In genomic region chr7:16945419-16945818, GRCm38 (mm10) we compare ENCODE assay signal across 10 mouse cellular contexts. TPM values are rescaled to one million over a fixed set of nuclear protein-coding genes. Genes with fewer than 3 reads are reported as not detected.
DNase-seq lines count a peak whose midpoint lies in the region; ATAC-seq and TF ChIP-seq lines count a peak whose summit lies in the region.
"Had no signal": no experiment of that assay in that cellular context is flagged by ENCODE, and none has a peak within 500 bp of the region (broad histone marks: within the 10 kb centered on the region; RNA-seq: fewer than 3 reads in every experiment).

No protein-coding gene starts in this region.

- H3K4me1 ChIP-seq in ES-Bruce4 (ENCODE audit: control insufficient read depth, insufficient read depth, low read length): peaks cover 2% of the 10 kb centered on the region
- peaks cover 71% of the 10 kb centered on the region for H3K4me1 ChIP-seq in forebrain, embryonic 12.5 days
- peaks cover 54% of the 10 kb centered on the region for H3K4me1 ChIP-seq in limb, embryonic 12.5 days (replicated peaks)

- no peak overlapping the region for H3K27ac ChIP-seq in gastrocnemius, adult 2 months
- no peak overlapping the region for H3K27ac ChIP-seq in ES-Bruce4 (ENCODE audit: insufficient read depth, low read length)
- H3K27ac ChIP-seq in forebrain, embryonic 12.5 days: 0 out of 2 replicates have a peak overlapping the region, but pooled peaks have one; percentile 42
- no peak overlapping the region for H3K27ac ChIP-seq in limb, embryonic 12.5 days
- H3K27ac ChIP-seq: macrophage had no signal

- H3K4me3 ChIP-seq in gastrocnemius, adult 2 months: peak overlapping the region; percentile 75; the same call in 1 of the 2 replicates
- H3K4me3 ChIP-seq in ES-Bruce4 (ENCODE audit: low read depth, low read length): peak overlapping the region; percentile 72
- peak overlapping the region; percentile 52 for H3K4me3 ChIP-seq in forebrain, embryonic 12.5 days (replicated peaks)
- H3K4me3 ChIP-seq in limb, embryonic 12.5 days (replicated peaks): peak overlapping the region; percentile 62

- no peaks in the 10 kb centered on the region for H3K36me3 ChIP-seq in ES-Bruce4 (ENCODE audit: control insufficient read depth, insufficient read depth, low read length, poor library complexity, severe bottlenecking)
- no peaks in the 10 kb centered on the region for H3K36me3 ChIP-seq in forebrain, embryonic 12.5 days (replicated peaks)
- no peaks in the 10 kb centered on the region for H3K36me3 ChIP-seq in limb, embryonic 12.5 days

- ATAC-seq in forebrain, embryonic 12.5 days (ENCODE audit: low FRiP score): no peak
- no peak for ATAC-seq in limb, embryonic 12.5 days (ENCODE audit: insufficient number of reproducible peaks, insufficient read depth, low FRiP score, low TSS enrichment, low read depth)
- ATAC-seq in erythroid progenitor cell, adult 5-6 weeks (replicated peaks; ENCODE audit: low FRiP score, poor library complexity, severe bottlenecking): no peak

- H3K27me3 ChIP-seq in ES-Bruce4 (ENCODE audit: control insufficient read depth, insufficient read depth, low read length, poor library complexity, severe bottlenecking): no peaks in the 10 kb centered on the region
- H3K27me3 ChIP-seq in forebrain, embryonic 12.5 days: peaks cover 49% of the 10 kb centered on the region
- H3K27me3 ChIP-seq in limb, embryonic 12.5 days: peaks cover 52% of the 10 kb centered on the region

- no peaks in the 10 kb centered on the region for H3K9me3 ChIP-seq in ES-Bruce4 (replicated peaks; ENCODE audit: control insufficient read depth, insufficient read depth, low read length, poor library complexity, severe bottlenecking)
- H3K9me3 ChIP-seq in forebrain, embryonic 12.5 days: no peaks in the 10 kb centered on the region
- H3K9me3 ChIP-seq in limb, embryonic 12.5 days: no peaks in the 10 kb centered on the region

- intact Hi-C loops in gastrocnemius, adult 2 months (cut with DNase I): no loop called here
- intact Hi-C loops in gastrocnemius, postnatal 36 days (cut with DNase I): no loop called here

- 11% methylated on average over 17 of the region's 17 CpGs for WGBS in forebrain, embryonic 12.5 days
- 12% methylated on average over 17 of the region's 17 CpGs for WGBS in limb, embryonic 12.5 days

- no peak for DNase-seq in gastrocnemius, adult 2 months
- DNase-seq in gastrocnemius, postnatal 36 days: no peak
- DNase-seq in embryo, embryonic 10 days (ENCODE audit: low spot score): no peak
- no peak for DNase-seq in ovary, adult 18-20 months (ENCODE audit: low spot score)

- TF ChIP-seq POLR2A in ES-Bruce4 (IDR thresholded peaks at IDR 0.05; ENCODE audit: insufficient read depth, low read length): no peak

- peak overlapping the region; percentile 69 for H3K4me2 ChIP-seq in forebrain, embryonic 12.5 days
- peak overlapping the region; percentile 71 for H3K4me2 ChIP-seq in limb, embryonic 12.5 days

- peak overlapping the region; percentile 46 for H3K9ac ChIP-seq in ES-Bruce4 (ENCODE audit: low read depth, poor library complexity, severe bottlenecking)
- peak overlapping the region; percentile 63 for H3K9ac ChIP-seq in forebrain, embryonic 12.5 days
- peak overlapping the region; percentile 76 for H3K9ac ChIP-seq in limb, embryonic 12.5 days (replicated peaks)

- no peak for TF ChIP-seq EP300 in ES-Bruce4 (IDR thresholded peaks at IDR 0.05; ENCODE audit: insufficient read depth, low read depth, low read length)

- TF ChIP-seq CTCF in gastrocnemius, adult 2 months (IDR thresholded peaks at IDR 0.05): no peak
- TF ChIP-seq CTCF in ES-Bruce4 (IDR thresholded peaks at IDR 0.05; ENCODE audit: low read depth, low read length): no peak

RNA-seq across cellular contexts. Expression of gene Pnmal2, which starts 0.9 kb away (rescaled TPM):
- total RNA-seq in gastrocnemius, adult 2 months (2021): under 1 TPM; 0.74 to 0.86 TPM
- total RNA-seq in gastrocnemius, postnatal 36 days (2021): 1 to 10 TPM; 1.5 to 2.2 TPM
- polyA plus RNA-seq in ES-Bruce4 (2011; ENCODE audit: insufficient read depth, insufficient read length, low read depth, missing spikeins): 1.5 and 1.6 TPM in 2 replicates
- 52.6 and 53.3 TPM in 2 replicates for polyA plus RNA-seq in forebrain, embryonic 12.5 days (2016; fragmentation: Nextera tagmentation; extraction: Ambion mirVana)
- 16.6 and 16.9 TPM in 2 replicates for polyA plus RNA-seq in limb, embryonic 12.5 days (2016; fragmentation: Nextera tagmentation; extraction: Ambion mirVana)
- not detected in 2 replicates for total RNA-seq in erythroid progenitor cell, adult 5-6 weeks (2015; ENCODE audit: low replicate concordance)
- total RNA-seq in erythroid progenitor cell, adult 5-6 weeks (2017; ENCODE audit: low replicate concordance): not detected in 2 replicates
- polyA plus RNA-seq: macrophage had no signal

RNA-seq across cellular contexts. Expression of gene Pnmal1, which starts 14.1 kb away (rescaled TPM):
- not detected for total RNA-seq in gastrocnemius, adult 2 months (2021)
- not detected for total RNA-seq in gastrocnemius, postnatal 36 days (2021)
- not detected in 2 replicates for polyA plus RNA-seq in ES-Bruce4 (2011; ENCODE audit: insufficient read depth, insufficient read length, low read depth, missing spikeins)
- polyA plus RNA-seq in forebrain, embryonic 12.5 days (2016; fragmentation: Nextera tagmentation; extraction: Ambion mirVana): 32.3 and 37.0 TPM in 2 replicates
- 1.4 and 1.5 TPM in 2 replicates for polyA plus RNA-seq in limb, embryonic 12.5 days (2016; fragmentation: Nextera tagmentation; extraction: Ambion mirVana)
- not detected in 2 replicates for total RNA-seq in erythroid progenitor cell, adult 5-6 weeks (2015; ENCODE audit: low replicate concordance)
- total RNA-seq in erythroid progenitor cell, adult 5-6 weeks (2017; ENCODE audit: low replicate concordance): not detected in 2 replicates
- polyA plus RNA-seq: C2C12, macrophage had no signal

RNA-seq across cellular contexts. Expression of gene Calm3, which starts 21.5 kb away (rescaled TPM):
- total RNA-seq in gastrocnemius, adult 2 months (2021): 100 to 1,000 TPM; 290 to 400 TPM
- total RNA-seq in gastrocnemius, postnatal 36 days (2021): 100 to 1,000 TPM; 297 to 327 TPM
- 358 and 368 TPM in 2 replicates for polyA plus RNA-seq in ES-Bruce4 (2011; ENCODE audit: insufficient read depth, insufficient read length, low read depth, missing spikeins)
- 227 and 234 TPM in 2 replicates for polyA plus RNA-seq in forebrain, embryonic 12.5 days (2016; fragmentation: Nextera tagmentation; extraction: Ambion mirVana)
- 108 and 123 TPM in 2 replicates for polyA plus RNA-seq in limb, embryonic 12.5 days (2016; fragmentation: Nextera tagmentation; extraction: Ambion mirVana)
- 131 and 141 TPM in 2 replicates for total RNA-seq in erythroid progenitor cell, adult 5-6 weeks (2015; ENCODE audit: low replicate concordance)
- total RNA-seq in erythroid progenitor cell, adult 5-6 weeks (2017; ENCODE audit: low replicate concordance): 258 and 325 TPM in 2 replicates

RNA-seq across cellular contexts. Expression of gene Gm42372, which starts 37.5 kb away (rescaled TPM):
- total RNA-seq in gastrocnemius, adult 2 months (2021): not detected
- not detected for total RNA-seq in gastrocnemius, postnatal 36 days (2021)
- polyA plus RNA-seq in ES-Bruce4 (2011; ENCODE audit: insufficient read depth, insufficient read length, low read depth, missing spikeins): 1.1 and 1.2 TPM in 2 replicates
- polyA plus RNA-seq in forebrain, embryonic 12.5 days (2016; fragmentation: Nextera tagmentation; extraction: Ambion mirVana): 1.6 and 1.7 TPM in 2 replicates
- 0.26 and 0.32 TPM in 2 replicates for polyA plus RNA-seq in limb, embryonic 12.5 days (2016; fragmentation: Nextera tagmentation; extraction: Ambion mirVana)
- total RNA-seq in erythroid progenitor cell, adult 5-6 weeks (2015; ENCODE audit: low replicate concordance): 0.72 TPM in 1 of 2 replicates, not detected in the other
- total RNA-seq in erythroid progenitor cell, adult 5-6 weeks (2017; ENCODE audit: low replicate concordance): 0.13 and 0.53 TPM in 2 replicates
- polyA plus RNA-seq: C2C12, macrophage had no signal

RNA-seq across cellular contexts. Expression of gene Ptgir, which starts 39.1 kb away (rescaled TPM):
- under 1 TPM; 0.67 to 0.79 TPM for total RNA-seq in gastrocnemius, adult 2 months (2021)
- total RNA-seq in gastrocnemius, postnatal 36 days (2021): 1 to 10 TPM; 1.1 to 1.2 TPM
- not detected in 2 replicates for polyA plus RNA-seq in ES-Bruce4 (2011; ENCODE audit: insufficient read depth, insufficient read length, low read depth, missing spikeins)
- polyA plus RNA-seq in forebrain, embryonic 12.5 days (2016; fragmentation: Nextera tagmentation; extraction: Ambion mirVana): 0.24 and 0.51 TPM in 2 replicates
- polyA plus RNA-seq in limb, embryonic 12.5 days (2016; fragmentation: Nextera tagmentation; extraction: Ambion mirVana): 0.96 and 1.1 TPM in 2 replicates
- total RNA-seq in erythroid progenitor cell, adult 5-6 weeks (2015; ENCODE audit: low replicate concordance): 0.36 and 6.7 TPM in 2 replicates
- total RNA-seq in erythroid progenitor cell, adult 5-6 weeks (2017; ENCODE audit: low replicate concordance): 1.9 and 2.0 TPM in 2 replicates
